Mouse (Mus musculus) left cerebral cortex, adult 2 months (tissue): ENCODE results near the gene Adcy9. TPM values are rescaled to one million over a fixed set of nuclear protein-coding genes. Genes with fewer than 3 reads are reported as not detected.
A peak's percentile ranks its signal among the peaks of the same experiment; 100 is the strongest.

ENCODE experiments used
- DNase-seq, 2 experiments: peaks; one replicate each; pipeline ENCODE4 v3.0.0; 2021 to 2022; ENCODE audit warnings: low spot score in 2 of 2, mixed read lengths in 1 of 2; ENCODE audit errors: extremely low spot score in 1 of 2
- H3K27ac ChIP-seq: fragments of 200-600 bp; 2 replicates; pipeline ENCODE4 v1.8.1; 2022
- H3K4me3 ChIP-seq: fragments of 200-600 bp; 2 replicates; pipeline ENCODE4 v1.8.1; 2022
- CTCF ChIP-seq: fragments of 200-600 bp; IDR thresholded peaks from 2 replicates; pipeline ENCODE4 v1.8.1; 2022; ENCODE audit warnings: antibody characterized with exemption, mild to moderate bottlenecking, moderate library complexity
- intact Hi-C: fragments of 180-260 bp; cut with DNase I; formaldehyde crosslinking; loops from one replicate; pipeline ENCODE4 v1.15.1; 2025
- long read RNA-seq, 2 experiments: library from polyadenylated mRNA; stranded (forward); transcript quantifications; one replicate each; pipeline ENCODE4 v2.0.0; 2021; ENCODE audit warnings: borderline mapping rate in 2 of 2
- total RNA-seq, 2 experiments: library from RNA; stranded (reverse); gene quantifications; 2 replicates each; pipeline ENCODE4 v1.2.3; 2021

The Adcy9 gene
- 10 to 100 TPM; 73.3 to 80.4 TPM for total RNA-seq
- long read RNA-seq, experiment 1, full-length matches to known transcripts = 19 of 46 reads
- long read RNA-seq, experiment 1, partial matches to known transcripts = 7 of 46 reads
- long read RNA-seq, experiment 1, other reads (novel, unspliced or antisense) = 20 of 46 reads
- long read RNA-seq, experiment 2, full-length matches to known transcripts = 17 of 17 reads
- long read RNA-seq, experiment 2, partial matches to known transcripts = 0 of 17 reads
- long read RNA-seq, experiment 2, other reads (novel, unspliced or antisense) = 0 of 17 reads

DNA sequence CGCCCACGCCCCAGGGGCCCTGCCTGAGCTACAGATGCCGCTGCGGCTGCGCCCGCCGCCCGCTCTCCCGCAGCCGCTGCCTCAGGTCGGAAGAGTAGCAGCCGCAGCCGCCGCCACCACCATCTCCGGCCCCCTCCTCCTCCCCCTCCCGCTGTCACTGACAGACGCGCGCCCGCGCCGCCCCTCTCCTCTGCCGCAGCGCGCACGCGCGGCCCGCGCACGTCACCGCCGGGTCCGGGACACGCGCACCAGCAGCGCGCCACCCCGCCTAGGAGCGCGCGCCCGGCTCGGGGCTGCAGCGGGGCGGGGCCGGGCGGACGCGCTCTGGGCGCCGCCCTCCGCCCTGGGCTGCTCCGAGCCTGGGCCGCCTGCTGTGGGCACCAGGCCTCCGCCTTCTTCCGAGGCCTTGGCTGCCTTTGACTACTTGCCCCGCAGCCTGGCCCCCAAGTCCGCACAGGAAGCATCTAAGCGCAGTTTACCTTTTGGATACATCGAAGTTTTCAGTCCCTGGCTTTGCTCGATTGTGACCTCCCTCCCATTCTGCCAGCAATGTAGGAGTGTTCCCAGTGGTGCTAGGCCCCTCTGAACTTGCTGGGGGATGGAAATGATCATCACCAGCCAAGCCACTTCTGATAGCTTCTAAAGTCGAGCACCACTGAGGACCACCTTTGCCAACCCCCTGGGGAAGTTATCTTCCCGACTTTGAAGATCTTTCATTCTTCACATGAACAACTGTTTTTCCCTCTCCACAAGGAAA is at the start of gene Adcy9:
Gene Adcy9, minus strand, starts transcription at position 201 of the 757 bp plus-strand sequence.
- intact Hi-C loops = loop anchor here (1.0 to 2.0 kb wide), 3 partner anchors 28 to 52 kb away; no protein-coding TSS in a partner anchor
- peak within 1 kb of the TSS; percentile 93 for H3K4me3 ChIP-seq
- DNase-seq = peak; percentile 94
- no peak for TF ChIP-seq CTCF
- peak within 1 kb of the TSS; percentile 92 for H3K27ac ChIP-seq

DNA sequence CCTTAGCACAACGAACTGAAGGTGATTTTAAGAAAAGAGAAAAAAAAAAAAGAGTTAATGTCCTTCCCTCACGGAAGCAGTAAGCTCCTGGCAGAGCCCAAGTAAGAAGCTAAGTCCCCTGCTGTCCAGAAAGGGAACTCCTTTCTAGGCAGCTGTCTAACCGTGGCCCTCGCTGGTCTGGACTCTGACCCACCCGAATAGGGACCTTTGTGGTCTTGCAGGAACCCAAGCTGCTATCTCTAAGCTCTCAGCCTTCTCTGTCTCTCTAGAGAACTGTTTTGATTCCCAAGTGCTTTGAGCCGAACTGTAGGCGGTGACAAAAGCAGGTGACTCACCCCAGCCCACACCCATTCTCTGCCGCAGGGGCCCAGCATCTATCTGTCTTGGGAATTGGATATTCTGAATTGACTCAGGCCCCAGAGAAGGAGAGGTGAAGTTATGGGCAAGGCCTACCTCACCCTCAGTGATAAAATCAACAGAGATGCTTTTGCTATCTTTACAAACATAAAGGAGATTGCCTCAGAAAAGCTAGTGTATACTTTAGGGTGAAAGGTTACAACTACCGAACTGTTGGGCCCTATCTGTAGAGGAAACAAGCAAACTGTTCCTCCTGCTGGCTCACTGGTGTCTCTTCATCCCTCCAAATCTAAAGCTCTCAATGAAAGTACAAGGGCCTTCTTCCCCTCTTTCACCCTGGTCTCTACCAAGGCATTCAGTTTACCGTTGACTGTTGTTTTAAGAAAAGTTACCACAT is 49.5 kb upstream of the Adcy9 start:
- Histone ChIP-seq H3K27ac (peak overlapping the region; percentile 74), H3K4me3 (no peak overlapping the region)
- TF ChIP-seq CTCF = peak; percentile 35
- peak; percentile 48 to 51 for DNase-seq
- intact Hi-C loops = no loop called here

DNA sequence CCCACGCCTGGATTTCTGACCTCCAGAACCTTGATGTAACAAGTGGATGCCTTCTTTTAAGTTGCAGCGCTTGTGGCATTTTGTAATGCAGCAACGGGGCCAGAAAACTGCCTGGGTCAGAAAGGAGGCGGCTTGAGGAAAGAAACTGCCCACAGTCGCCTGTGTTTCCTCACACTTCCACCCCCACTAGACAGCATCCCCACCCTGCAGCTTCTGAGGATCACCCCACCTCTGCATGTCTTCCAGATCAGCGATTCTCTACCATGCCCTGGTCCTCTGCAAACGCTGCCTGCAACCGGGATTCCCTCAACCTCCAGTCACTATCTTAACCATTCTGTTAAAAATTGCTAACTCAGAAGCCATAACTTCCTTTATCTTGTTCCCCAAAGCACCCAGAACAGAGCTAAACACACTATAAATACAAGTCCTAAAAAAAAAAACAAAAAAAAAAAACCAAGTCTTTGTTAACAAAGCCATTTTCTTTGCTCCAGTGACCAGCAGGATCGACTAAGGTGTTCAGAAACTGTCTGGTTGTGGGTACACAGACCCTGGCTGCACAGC is 44.3 kb upstream of the Adcy9 start:
- no peak for DNase-seq
- H3K27ac ChIP-seq = no peak overlapping the region
- no peak for TF ChIP-seq CTCF
- intact Hi-C loops = no loop called here
- no peak overlapping the region for H3K4me3 ChIP-seq

DNA sequence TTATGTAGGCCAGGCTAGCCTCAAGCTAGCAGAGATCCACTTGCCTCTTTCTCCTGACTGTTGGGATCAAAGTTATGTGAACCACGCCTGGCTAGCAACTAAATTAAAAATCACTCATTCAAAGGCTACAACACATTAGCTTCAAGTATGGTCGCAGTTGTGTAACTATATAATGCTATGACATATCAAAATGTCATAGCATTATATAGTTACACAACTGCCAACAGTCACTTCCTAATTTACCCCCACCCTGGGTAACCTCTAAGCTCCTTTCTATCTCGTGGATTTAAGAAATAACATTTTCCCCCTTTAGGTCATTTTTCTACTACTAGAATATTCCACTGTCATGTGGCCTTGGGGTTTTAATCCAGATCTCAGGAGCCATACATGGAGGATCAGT is 37.6 kb upstream of the Adcy9 start:
- intact Hi-C loops = loop anchor here (2.0 kb wide), 1 partner anchor 37 kb away; the partner anchor contains the start of gene Adcy9
- H3K4me3 ChIP-seq = no peak overlapping the region
- TF ChIP-seq CTCF = no peak
- no peak for DNase-seq
- no peak overlapping the region; the same call in 1 of the 2 replicates for H3K27ac ChIP-seq

DNA sequence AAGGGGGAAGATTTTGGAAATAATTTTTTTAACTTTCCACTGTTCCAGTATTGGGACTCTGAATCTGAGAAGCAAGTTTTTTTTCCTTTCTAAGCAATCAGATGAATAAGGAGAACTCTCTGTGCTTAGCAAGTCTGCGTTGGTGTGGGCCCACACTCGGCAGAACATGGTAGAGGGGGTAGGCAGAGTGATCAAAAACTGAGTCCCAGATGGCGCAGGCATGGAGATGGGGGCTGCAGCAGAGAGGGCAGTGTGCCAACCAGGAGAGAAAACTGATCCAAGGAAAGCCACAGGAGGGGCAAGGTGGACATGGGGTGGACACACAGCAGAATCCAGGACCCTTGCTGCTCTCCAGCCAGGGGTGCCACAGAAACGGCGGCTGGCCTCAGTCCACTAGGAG is 36.1 kb upstream of the Adcy9 start:
- Histone ChIP-seq H3K27ac (peak overlapping the region; percentile 91), H3K4me3 (no peak overlapping the region)
- peak; percentile 58 to 72 for DNase-seq
- TF ChIP-seq CTCF = no peak
- intact Hi-C loops = loop anchor here (1.0 to 2.0 kb wide), 2 partner anchors 16 to 36 kb away; partner anchors contain the start of gene Adcy9

DNA sequence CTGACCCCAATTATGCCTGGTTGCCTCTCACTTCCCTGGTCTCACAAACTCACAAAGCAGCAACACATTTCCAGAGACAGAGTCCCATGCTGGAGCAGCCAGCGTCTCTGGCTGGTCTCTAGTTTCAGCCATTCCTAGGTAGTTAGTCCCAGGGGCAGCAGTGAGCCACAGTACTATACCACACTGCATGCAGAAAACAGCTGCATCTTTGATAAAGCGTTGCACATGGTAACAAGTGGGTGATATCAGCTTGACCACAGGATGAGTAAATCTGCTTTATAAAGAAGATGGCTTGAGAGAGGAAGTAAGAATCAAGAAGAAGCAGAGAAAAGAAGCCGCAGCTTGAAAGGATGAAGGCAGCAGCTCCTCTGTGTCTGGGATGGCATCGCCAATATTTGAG is 35.4 kb upstream of the Adcy9 start:
- peak overlapping the region; percentile 88 for H3K27ac ChIP-seq
- no peak overlapping the region for H3K4me3 ChIP-seq
- DNase-seq = no peak
- no peak for TF ChIP-seq CTCF
- intact Hi-C loops = loop anchor here (1.0 to 2.0 kb wide), 2 partner anchors 17 to 35 kb away; partner anchors contain the start of gene Adcy9

DNA sequence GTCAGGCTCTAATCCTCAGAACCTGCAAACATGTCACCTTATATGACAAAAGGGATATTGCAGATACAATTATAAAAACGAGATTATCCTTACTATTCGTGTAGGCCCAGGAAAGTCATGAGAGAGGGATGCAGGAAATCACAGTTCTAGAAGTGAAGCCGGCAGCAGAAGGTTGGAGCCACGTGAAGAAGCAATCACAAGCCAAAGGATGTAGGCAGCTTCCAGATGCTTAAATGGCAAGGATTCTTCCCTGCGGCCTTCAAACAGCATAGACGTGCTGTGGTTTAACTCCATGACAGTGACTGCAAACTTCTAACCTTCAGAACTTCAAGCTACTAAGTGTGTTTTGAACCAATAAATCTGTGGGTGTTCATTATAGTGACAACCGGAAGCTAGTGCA is 34.3 kb upstream of the Adcy9 start:
- no peak for DNase-seq
- peak overlapping the region; percentile 88 for H3K27ac ChIP-seq
- no peak overlapping the region for H3K4me3 ChIP-seq
- intact Hi-C loops = no loop called here
- TF ChIP-seq CTCF = no peak

DNA sequence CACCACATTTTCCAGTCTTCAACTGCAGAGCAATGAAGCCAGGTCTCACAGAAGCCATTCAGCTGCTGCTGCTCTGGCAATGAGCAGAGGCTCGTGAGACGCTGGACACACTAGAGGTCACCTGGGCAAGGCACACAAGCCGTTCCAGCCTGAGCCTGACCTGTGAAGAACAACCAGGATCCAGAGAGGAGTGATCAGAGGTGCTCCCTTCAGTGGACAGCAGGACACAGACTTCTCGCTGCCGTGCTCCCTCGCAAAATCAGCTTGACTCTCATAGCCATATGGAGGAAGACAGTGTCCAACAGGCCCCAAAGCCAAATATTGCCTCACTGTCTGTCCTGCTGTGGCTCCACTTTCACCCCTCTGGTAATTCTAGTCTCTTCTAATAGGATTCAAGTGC is 29.1 kb upstream of the Adcy9 start:
- Histone ChIP-seq H3K27ac (peak overlapping the region; percentile 63; the same call in 1 of the 2 replicates), H3K4me3 (no peak overlapping the region)
- TF ChIP-seq CTCF = no peak
- intact Hi-C loops = loop anchor here (2.0 kb wide), 1 partner anchor 23 kb away; no protein-coding TSS in a partner anchor
- DNase-seq = no peak

DNA sequence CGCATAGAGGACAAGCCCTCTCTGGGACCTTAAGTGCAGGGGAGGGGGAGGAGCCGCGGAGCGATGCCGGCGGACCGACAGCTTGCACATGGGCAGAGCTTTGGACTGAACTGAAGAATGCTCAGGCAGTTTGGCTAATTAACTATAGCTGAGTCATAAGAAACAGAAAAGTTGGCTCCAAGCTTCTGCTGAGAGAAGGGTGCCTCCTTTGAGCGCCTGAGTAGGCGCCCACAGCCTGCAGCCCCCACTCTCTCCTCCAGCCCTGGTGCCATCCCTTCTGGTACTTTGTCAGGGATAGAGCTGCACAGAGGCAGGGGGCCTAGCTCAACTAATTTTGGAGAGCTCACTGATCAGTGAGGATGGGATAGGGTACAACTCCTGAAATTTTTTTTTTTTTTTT is 27.9 kb upstream of the Adcy9 start:
- TF ChIP-seq CTCF = no peak
- intact Hi-C loops = loop anchor here (1.0 to 2.0 kb wide), 3 partner anchors 18 to 28 kb away; partner anchors contain the start of gene Adcy9
- DNase-seq = peak; percentile 39 to 63
- no peak overlapping the region for H3K4me3 ChIP-seq
- peak overlapping the region; percentile 64 for H3K27ac ChIP-seq

DNA sequence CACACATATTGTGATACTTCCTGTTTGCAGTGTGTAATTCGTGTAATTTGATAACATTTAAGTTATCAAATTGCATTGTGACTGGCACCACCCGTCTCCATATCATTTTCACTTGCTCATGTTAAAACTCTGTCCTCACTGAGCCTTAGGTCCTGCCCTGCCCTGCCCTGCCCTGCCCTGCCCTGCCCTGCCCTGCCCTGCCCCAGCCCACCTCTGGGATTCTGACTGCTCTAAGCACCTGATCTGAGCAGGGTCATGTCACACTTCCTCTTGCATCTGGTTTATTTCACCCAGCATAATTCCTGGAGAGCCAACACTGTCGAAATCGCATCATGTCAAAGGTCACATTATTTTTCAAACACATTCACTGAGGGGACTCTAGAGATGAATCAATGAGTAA is 26.1 kb upstream of the Adcy9 start:
- intact Hi-C loops = no loop called here

DNA sequence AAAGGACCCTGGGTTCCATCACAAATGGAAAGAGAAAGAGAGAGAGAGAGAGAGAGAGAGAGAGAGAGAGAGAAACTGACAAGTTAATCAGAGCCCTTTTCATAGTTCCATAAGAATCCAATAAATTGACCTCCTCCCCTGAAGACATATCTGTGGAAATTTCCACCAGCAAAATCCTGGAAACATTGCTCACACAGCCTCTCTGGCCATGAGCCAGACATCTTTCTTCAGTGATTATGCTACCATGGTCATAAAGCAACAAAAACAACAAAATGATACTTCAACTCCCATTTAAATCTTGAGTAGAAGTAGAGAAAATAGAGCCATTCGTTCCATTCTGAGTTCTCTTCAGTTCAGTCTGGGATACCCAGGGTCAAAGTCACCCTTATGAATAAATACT is 24.1 kb upstream of the Adcy9 start:
- Histone ChIP-seq H3K4me3 (no peak overlapping the region), H3K27ac (no peak overlapping the region)
- DNase-seq = no peak
- TF ChIP-seq CTCF = no peak
- intact Hi-C loops = no loop called here

More for the DNA sequence above, 26.1 kb upstream of the Adcy9 start:
- Histone ChIP-seq H3K4me3 (no peak overlapping the region), H3K27ac (no peak overlapping the region)
- no peak for DNase-seq
- TF ChIP-seq CTCF = no peak
